Mouse (Mus musculus): Measurements from ENCODE around the gene Gm20388.

The Gm20388 gene

GRCm38 (mm10) chr8:120631441-120632375 is 721.1 kb downstream of the Gm20388 start:
- no peak for DNase-seq

- no peak for DNase-seq
Measured at GRCm38 (mm10) chr8:120632969-120633664, 722.5 kb downstream of the Gm20388 start.

GRCm38 (mm10) chr8:120633665-120634271 is 723.1 kb downstream of the Gm20388 start:
- no peak for DNase-seq

DNA sequence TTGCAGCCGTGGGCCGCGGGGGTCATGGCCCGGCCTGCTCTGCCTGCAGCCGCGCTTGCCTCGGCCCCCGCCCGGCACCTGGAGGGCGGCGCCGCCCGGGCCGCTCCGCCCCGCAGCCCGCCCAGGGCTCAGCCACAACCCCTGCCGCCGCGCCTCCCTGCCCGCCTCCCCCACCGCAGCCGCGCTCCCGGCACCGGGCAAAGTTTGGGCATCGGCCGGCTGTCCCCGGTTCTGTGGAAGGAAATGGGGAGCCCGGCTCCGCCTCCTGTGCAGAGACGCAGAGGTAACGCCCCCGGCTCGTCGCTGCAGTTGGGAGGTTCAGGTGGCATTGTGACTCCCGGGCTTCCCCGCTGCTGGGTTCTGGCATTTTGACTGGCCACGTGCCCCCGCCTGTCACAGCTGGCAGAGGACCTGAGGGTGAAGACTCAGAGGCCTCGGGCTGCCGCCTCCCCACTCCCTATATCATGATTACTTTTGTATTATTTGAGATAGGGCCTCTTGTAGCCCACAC is 723.7 kb downstream of the Gm20388 start:
- peak; percentile 57 for DNase-seq

- DNase-seq = no peak
Measured at GRCm38 (mm10) chr8:120641245-120641644, 730.6 kb downstream of the Gm20388 start.

- no peak for DNase-seq
Measured at GRCm38 (mm10) chr8:120642031-120642662, 731.5 kb downstream of the Gm20388 start.

GRCm38 (mm10) chr8:120644663-120645062 is 734.0 kb downstream of the Gm20388 start:
- DNase-seq = no peak

DNA sequence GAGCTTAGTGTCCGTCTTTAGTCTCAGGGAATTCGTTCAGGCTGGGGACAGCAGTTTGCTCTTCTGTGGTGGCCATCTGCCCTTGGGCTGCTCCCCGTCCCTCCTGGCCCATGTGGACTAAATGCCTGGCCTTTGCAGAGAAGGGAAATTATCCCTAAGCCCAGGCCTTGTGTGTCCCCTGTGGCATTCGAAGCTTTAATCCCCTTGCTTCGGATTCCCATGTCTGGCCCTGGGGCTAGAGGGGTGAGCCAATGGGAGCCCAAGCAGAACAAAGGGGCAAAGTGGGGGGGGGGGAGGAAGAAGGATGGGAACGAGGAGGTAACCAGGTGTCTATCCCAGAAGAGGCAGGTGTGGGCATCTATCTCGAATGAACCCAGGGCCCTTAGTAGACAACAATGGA is 736.9 kb downstream of the Gm20388 start, which contains the start of gene 1190005I06Rik:
Gene 1190005I06Rik, minus strand, starts transcription at position 101 of the 400 bp plus-strand sequence.
- DNase-seq = no peak

- no peak for DNase-seq
Measured at GRCm38 (mm10) chr8:120656322-120657052, 745.8 kb downstream of the Gm20388 start.

DNA sequence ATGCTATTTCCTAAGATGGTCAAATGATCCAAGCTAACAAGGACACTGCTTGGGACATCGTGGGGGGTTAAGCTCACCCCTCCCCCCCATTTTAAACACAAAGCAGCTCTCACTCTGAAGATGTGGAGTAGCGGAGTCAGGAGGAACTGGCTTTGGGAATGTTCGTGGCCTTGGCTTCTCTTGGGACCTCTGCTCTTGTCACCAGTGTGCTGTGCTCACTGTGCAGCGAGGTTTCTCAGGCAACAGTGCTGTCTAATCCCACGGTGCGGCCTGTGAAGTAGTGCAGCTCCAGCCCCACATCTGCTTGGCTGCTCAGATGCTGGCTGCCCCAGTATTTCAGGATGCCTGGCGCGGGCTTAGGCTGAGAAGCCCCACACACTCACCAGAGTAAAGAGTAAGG is 746.8 kb downstream of the Gm20388 start:
- DNase-seq = no peak

DNA sequence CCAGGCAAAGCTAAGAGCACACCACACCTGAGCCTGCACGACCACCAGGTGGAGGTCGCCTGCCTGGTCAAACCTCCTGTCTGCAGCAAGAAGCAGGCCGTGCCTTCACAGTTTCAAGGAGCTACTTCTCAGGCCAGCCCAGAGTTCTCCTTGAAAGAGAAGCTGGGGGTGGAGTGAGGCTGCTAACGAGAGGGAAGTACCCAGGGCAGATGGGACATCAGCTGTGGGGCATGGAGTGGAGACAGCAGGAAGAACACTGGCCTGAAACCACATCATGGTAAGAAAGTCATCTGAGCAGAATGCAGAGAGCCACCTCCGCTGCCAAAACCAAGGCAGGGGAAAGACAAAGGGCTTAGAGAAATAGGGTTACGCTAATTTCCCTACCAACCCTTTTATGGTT is 753.9 kb downstream of the Gm20388 start:
- DNase-seq = no peak

GRCm38 (mm10) chr8:120665726-120666455 is 755.2 kb downstream of the Gm20388 start:
- peak; percentile 27 for DNase-seq

- DNase-seq = no peak
Measured at GRCm38 (mm10) chr8:120666807-120667470, 756.3 kb downstream of the Gm20388 start.

- DNase-seq = peak; percentile 97
Measured at GRCm38 (mm10) chr8:120667561-120668373, 757.1 kb downstream of the Gm20388 start, which contains the start of the genes Gm27021 and Cox4i1. Gm27021 (minus strand) TSS chr8:120668079. Cox4i1 (plus strand) TSS chr8:120668222.

DNA sequence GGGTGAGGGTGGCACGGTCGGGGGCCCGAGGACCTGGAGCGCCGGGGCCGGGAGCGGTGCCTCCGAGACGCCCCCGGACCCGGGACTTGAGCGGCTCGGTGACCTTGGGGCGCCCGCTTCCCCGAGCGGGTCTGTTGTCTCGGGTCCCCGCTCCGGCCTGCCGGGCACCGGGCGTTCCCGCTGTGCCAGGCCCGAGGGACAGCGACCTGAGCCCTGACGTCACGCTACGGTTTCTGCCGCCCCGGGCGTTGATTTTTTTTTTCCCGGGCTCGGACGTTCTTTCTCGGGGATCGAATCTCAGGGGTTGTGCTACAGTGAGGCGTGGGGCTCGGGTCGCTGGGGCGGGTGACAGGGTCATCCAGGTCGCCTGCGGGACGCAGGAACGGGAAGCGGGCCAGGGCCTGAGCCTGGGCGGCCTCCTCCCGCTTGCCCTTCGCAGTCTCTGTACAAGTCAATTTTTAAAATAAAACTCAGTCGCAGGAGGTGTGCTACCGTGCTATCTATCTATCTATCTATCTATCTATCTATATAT is 757.8 kb downstream of the Gm20388 start, which contains the start of gene Emc8:
Gene Emc8, minus strand, starts transcription at position 200 of the 532 bp plus-strand sequence.
- no peak for DNase-seq

DNA sequence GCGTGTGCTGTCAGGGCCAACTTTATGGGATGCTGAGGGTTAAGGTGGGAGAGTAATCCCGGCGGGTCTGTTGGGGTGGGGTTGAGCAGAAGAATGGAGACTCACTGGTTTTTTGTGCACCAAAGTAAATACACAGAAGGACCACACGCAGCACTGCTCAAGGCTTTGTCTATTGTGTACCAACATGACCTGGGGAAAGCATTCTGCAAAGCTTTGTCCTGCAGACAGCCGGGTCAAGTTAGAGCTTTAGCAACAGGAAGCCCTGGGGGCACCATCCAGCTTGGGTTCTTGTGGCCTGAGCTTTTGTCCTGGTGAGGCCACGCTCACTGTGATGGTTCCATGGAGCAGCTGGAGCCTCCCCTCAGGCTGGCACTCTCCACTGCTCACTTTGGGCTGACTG is 761.1 kb downstream of the Gm20388 start:
- no peak for DNase-seq

- DNase-seq = no peak
Measured at GRCm38 (mm10) chr8:120672626-120673229, 762.1 kb downstream of the Gm20388 start.

DNA sequence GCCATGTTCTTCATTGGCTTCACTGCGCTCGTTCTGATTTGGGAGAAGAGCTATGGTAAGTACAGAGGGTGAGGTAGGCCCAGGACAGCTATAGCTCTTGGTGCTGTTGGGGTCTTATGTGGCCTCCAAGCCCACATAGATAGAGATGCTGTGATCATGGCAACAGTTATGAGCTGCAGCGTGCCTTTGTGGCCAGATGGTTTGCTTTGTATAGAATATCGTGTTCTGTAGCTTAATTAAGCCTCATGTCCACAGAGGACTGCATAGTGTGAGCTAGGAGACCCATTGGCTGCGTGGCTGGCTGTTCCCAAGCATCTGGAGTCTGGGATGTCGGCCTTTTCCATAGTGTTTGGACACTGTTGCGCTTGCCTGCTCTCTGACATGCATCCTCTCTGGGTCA is 762.7 kb downstream of the Gm20388 start:
- DNase-seq = no peak

GRCm38 (mm10) chr8:120675718-120676117 is 765.1 kb downstream of the Gm20388 start:
- no peak for DNase-seq

All from liver (tissue).